In the genomic region with DNA sequence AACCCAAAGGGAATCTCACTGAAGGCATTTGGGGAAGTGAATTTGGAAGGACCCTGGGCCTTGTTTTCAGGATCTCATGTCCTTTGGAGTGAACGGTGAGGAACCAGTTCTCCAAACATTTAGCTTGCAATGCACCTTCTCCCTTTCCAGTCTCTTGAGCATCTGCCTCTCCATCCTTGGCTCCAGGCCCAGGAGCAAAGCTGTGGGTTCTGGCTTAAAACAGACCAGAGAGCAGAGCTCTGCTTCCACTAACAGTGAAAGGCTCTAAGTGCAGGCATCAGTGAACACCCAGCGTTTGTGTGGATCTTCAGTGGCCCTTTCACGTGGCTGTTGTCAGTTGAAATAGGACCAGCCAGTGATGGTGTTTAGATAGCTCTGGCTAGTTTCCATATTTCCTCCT, we compare ENCODE assay signal across 9 mouse cellular contexts.
DNase-seq lines count a peak whose midpoint lies in the region; ATAC-seq lines count a peak whose summit lies in the region.
"Had no signal": no experiment of that assay in that cellular context is flagged by ENCODE, and none has a peak within 500 bp of the region (broad histone marks: within the 10 kb centered on the region; RNA-seq: fewer than 3 reads in every experiment).

No protein-coding gene starts in this region.

- peak; percentile 7 for DNase-seq in lung, postnatal 14 days
- no peak for DNase-seq in lung, adult 18-20 months
- peak; percentile 45 to 60 for DNase-seq in cerebellum, postnatal 36 days
- DNase-seq in layer of hippocampus, postnatal 36 days: peak; percentile 23 to 49
- DNase-seq in telencephalon, adult 2 months (ENCODE audit: low read depth, low spot score): peak; percentile 50
- no peak for DNase-seq in gastrocnemius, postnatal 14 days
- DNase-seq: heart, adult 18-20 months; thymus, postnatal 14 days had no signal

- no peak for ATAC-seq in erythroblast, adult 5-6 weeks (replicated peaks; ENCODE audit: low FRiP score, poor library complexity, severe bottlenecking)

- intact Hi-C loops in gastrocnemius, postnatal 14 days (cut with DNase I; ENCODE audit: low total_unique reads): no loop called here

Comparison
In these comparisons a context has a peak if more than half of its experiments do, and no peak if none do; other contexts are left out.
1. DNase-seq: peak in lung, postnatal 14 days (single experiment), cerebellum, postnatal 36 days (2 of 2), layer of hippocampus, postnatal 36 days (2 of 2) and telencephalon, adult 2 months (single experiment); none in lung, adult 18-20 months (0 of 2) and gastrocnemius, postnatal 14 days (single experiment).